Mouse (Mus musculus): ENCODE measurements around the gene Clcnka.

DNA sequence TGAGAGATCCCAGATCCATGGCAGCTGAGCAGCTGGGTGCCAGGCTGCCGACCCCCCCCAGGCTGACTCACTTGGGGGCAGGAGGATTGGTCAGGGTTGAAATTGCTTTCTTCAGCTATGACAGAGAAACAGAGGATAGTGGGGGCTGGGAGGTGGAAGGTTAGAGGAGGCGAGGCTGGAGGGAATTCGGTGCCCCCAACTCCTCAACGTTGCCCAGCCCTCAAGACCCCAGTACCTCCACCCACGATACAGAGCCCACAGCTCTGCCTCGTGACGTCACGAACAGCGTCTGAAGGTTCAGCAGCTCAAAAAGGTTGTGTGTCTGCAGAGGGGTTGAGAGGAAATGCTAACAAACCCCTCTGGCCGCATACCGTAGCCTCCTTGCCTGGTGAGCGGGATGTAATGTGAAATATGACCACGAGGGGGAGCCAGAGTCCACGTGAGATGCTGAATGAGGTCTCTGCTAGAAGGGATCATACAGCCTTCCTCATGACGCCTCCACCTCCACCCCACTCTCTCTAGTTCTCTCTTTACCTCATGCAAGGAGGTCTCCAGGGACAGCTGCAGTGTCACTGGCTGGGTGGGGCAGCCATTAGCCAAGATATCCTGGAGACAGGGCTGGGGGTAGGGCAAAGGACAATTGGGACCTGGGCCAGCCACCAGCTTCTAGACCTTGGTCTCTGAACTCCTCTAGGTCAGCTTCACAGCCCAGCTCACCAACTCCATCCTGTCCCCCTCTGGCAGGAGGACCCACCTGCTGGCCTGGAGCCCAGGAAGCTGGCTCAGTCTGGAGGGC is 6.2 kb upstream of the Clcnka start:
- peak; percentile 100 for TF ChIP-seq CTCF (IDR thresholded peaks at IDR 0.05; ENCODE audit: borderline replicate concordance, insufficient read depth, low read depth, low read length)
- TF ChIP-seq POLR2A (IDR thresholded peaks at IDR 0.05; ENCODE audit: borderline replicate concordance, insufficient read depth, low read length), result no peak
